Mouse (Mus musculus): ENCODE measurements at regions not wholly inside any gene's neighbourhood (a gene's known extent, or its start where the extent isn't known, plus 50 kb on each side); places are given as distances from the start of the nearest gene placed in this dataset.
"Not testable (repeated sequence)": the region's sequence is repeated elsewhere in the genome, so short reads cannot be mapped to it uniquely, and the experiment has no call there.

GRCm38 (mm10) chr3:40211793-40212192 lies 319.3 kb upstream of the Intu start:
- DNase-seq = no peak

- no peak for DNase-seq
Measured at GRCm38 (mm10) chr3:40226772-40227171, 304.3 kb upstream of the Intu start.

- no peak for DNase-seq
Measured at GRCm38 (mm10) chr3:40243499-40244101, 287.5 kb upstream of the Intu start.

GRCm38 (mm10) chr3:40254376-40254775 lies 276.7 kb upstream of the Intu start:
- no peak for DNase-seq

- no peak for DNase-seq
Measured at GRCm38 (mm10) chr3:40262536-40262935, 268.6 kb upstream of the Intu start.

GRCm38 (mm10) chr3:40267514-40267913 lies 263.6 kb upstream of the Intu start:
- no peak for DNase-seq

- no peak for DNase-seq
Measured at GRCm38 (mm10) chr3:40282926-40283325, 248.2 kb upstream of the Intu start.

GRCm38 (mm10) chr3:40286959-40287710 lies 244.0 kb upstream of the Intu start:
- DNase-seq = no peak

GRCm38 (mm10) chr3:40297120-40297519 lies 234.0 kb upstream of the Intu start:
- DNase-seq = no peak

GRCm38 (mm10) chr3:40320319-40320718 lies 210.8 kb upstream of the Intu start:
- DNase-seq = no peak

GRCm38 (mm10) chr3:40325872-40326803 lies 204.9 kb upstream of the Intu start:
- DNase-seq = peak; percentile 63

- DNase-seq = no peak
Measured at GRCm38 (mm10) chr3:40339492-40340030, 191.5 kb upstream of the Intu start.

- DNase-seq = no peak
Measured at GRCm38 (mm10) chr3:40355103-40355502, 176.0 kb upstream of the Intu start.

- peak; percentile 4 for DNase-seq
Measured at GRCm38 (mm10) chr3:40368421-40368820, 162.7 kb upstream of the Intu start.

GRCm38 (mm10) chr3:40371411-40371810 lies 159.7 kb upstream of the Intu start:
- DNase-seq = no peak

- not testable (repeated sequence) for DNase-seq
Measured at GRCm38 (mm10) chr3:40376220-40376619, 154.9 kb upstream of the Intu start.

- DNase-seq = no peak
Measured at GRCm38 (mm10) chr3:40377416-40377815, 153.7 kb upstream of the Intu start.

GRCm38 (mm10) chr3:40379063-40379462 lies 152.0 kb upstream of the Intu start:
- no peak for DNase-seq

GRCm38 (mm10) chr3:40391631-40392030 lies 139.5 kb upstream of the Intu start:
- peak; percentile 71 for DNase-seq

- DNase-seq = no peak
Measured at GRCm38 (mm10) chr3:40398184-40398583, 132.9 kb upstream of the Intu start.

- no peak for DNase-seq
Measured at GRCm38 (mm10) chr3:40403402-40403801, 127.7 kb upstream of the Intu start.

- DNase-seq = no peak
Measured at GRCm38 (mm10) chr3:40405095-40405948, 125.8 kb upstream of the Intu start.

Measured in kidney, adult 9 months (tissue).